Mouse (Mus musculus) midbrain, embryonic 14.5 days (tissue): ENCODE data around the gene Tmub2. TPM values are rescaled to one million over a fixed set of nuclear protein-coding genes. Genes with fewer than 3 reads are reported as not detected.
"Not testable (repeated sequence)": the region's sequence is repeated elsewhere in the genome, so short reads cannot be mapped to it uniquely, and the experiment has no call there.

Experiments
- ATAC-seq: fragments of 200-750 bp; cut with Nextera tagmentation; 2 replicates; pipeline ENCODE4 v1.8.0; 2017; ENCODE audit warnings: moderate number of reproducible peaks, moderate library complexity; ENCODE audit not compliant: low FRiP score, low TSS enrichment
- DNase-seq: peaks from one replicate; pipeline ENCODE4 v3.0.0-alpha.2; 2015
- H3K27ac ChIP-seq: fragments of 300-500 bp; sonication (generic); replicated peaks from 2 replicates; pipeline ENCODE4 v1.5.1; 2014; ENCODE audit warnings: mild to moderate bottlenecking, low read depth, low read length, moderate library complexity
- H3K27me3 ChIP-seq: fragments of 300-500 bp; sonication (generic); 2 replicates; pipeline ENCODE4 v1.6.1; 2014; ENCODE audit warnings: low read length, control low read depth, mixed read lengths; ENCODE audit not compliant: control insufficient read depth, insufficient read depth
- H3K36me3 ChIP-seq: fragments of 300-500 bp; sonication (generic); 2 replicates; pipeline ENCODE4 v1.6.1; 2014; ENCODE audit warnings: low read length, control low read depth; ENCODE audit not compliant: control insufficient read depth, insufficient read depth
- H3K4me1 ChIP-seq: fragments of 300-500 bp; sonication (generic); 2 replicates; pipeline ENCODE4 v1.6.1; 2014; ENCODE audit warnings: mild to moderate bottlenecking, antibody characterized with exemption, low read length, control low read depth; ENCODE audit not compliant: control insufficient read depth, insufficient read depth
- H3K4me2 ChIP-seq: fragments of 300-500 bp; sonication (generic); 2 replicates; pipeline ENCODE4 v1.6.1; 2014; ENCODE audit warnings: mild to moderate bottlenecking, low read length, moderate library complexity
- H3K4me3 ChIP-seq: fragments of 300-500 bp; sonication (generic); replicated peaks from 2 replicates; pipeline ENCODE4 v1.5.1; 2014; ENCODE audit warnings: low read depth, low read length
- H3K9ac ChIP-seq: fragments of 300-500 bp; sonication (generic); replicated peaks from 2 replicates; pipeline ENCODE4 v1.6.1; 2014; ENCODE audit warnings: mild to moderate bottlenecking, low read length, moderate library complexity
- H3K9me3 ChIP-seq: fragments of 300-500 bp; sonication (generic); 2 replicates; pipeline ENCODE4 v1.6.1; 2016; ENCODE audit warnings: low read length, control low read depth, mixed read lengths; ENCODE audit not compliant: control insufficient read depth
- WGBS: fragments of 180-500 bp; shearing (Covaris S2); extraction: QIAGEN DNeasy Blood & Tissue Kit; methylation state at CpG from one replicate; pipeline ENCODE4 v1.1.7; 2014; 5-methylcytosine and 5-hydroxymethylcytosine counted together
- polyA plus RNA-seq: library from polyadenylated mRNA; unstranded; fragments of >200 nt; fragmentation: Nextera tagmentation; extraction: Ambion mirVana; gene quantifications from 2 replicates; pipeline ENCODE4 v1.2.1, GENCODE M21; 2014

Gene Tmub2
- polyA plus RNA-seq, 1 experiment from 2014 or later = 78.4 TPM

DNA sequence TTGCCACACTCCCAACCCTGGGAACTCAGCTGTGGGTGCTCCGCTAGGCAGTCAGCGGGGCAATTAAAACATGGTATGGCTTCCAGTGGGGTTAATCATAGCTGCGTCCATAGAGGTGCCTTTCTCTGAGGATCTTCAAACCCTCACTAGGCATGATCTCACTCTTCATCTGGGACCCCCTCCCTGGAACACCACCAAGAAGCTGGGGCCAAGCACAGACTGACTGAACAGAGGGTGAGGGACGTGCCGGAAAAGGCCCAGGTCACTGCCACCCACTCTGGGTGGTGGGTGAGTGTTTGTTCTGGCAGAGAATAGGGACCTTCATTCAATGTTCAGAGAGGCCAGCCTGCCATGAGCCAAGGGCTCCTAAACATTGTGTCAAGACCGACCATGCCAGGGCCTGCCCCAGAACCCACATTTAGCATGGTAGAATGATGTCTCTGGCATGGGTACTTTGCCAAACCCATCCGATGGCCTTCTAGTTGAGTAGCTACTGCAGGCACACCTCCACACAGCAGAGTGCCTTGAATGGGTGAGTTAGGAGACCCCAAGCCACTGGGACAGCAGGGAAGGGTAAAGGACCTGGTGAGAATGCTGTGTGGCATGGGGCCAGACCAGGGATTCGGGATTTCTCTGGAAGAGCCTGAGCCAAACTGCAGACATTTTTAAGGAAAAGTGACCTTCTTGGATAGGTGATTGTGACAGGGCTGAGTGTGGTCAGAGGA lies 17.9 kb upstream of the Tmub2 start:
- 89% methylated on average over 8 of the region's 8 CpGs for WGBS
- Histone ChIP-seq H3K4me1 (no peaks in the 10 kb centered on the region), H3K4me3 (no peak overlapping the region), H3K36me3 (no peaks in the 10 kb centered on the region), H3K27ac (0 out of 2 replicates have a peak overlapping the region, but pooled peaks have one; percentile 26), H3K27me3 (no peaks in the 10 kb centered on the region), H3K9me3 (no peaks in the 10 kb centered on the region), H3K9ac (no peak overlapping the region; the same call in 1 of the 2 replicates), H3K4me2 (no peak overlapping the region)
- no peak for ATAC-seq
- no peak for DNase-seq

GRCm38 (mm10) chr11:102267480-102267879 lies 17.3 kb upstream of the Tmub2 start:
- H3K27ac ChIP-seq = 0 out of 2 replicates have a peak overlapping the region, but pooled peaks have one; percentile 26
- H3K36me3 ChIP-seq = no peaks in the 10 kb centered on the region
- 8% methylated on average over 11 of the region's 11 CpGs for WGBS
- H3K4me3 ChIP-seq = no peak overlapping the region
- ATAC-seq (no peak; the same call in 1 of the 2 replicates), DNase-seq (peak; percentile 87)
- H3K27me3 ChIP-seq = no peaks in the 10 kb centered on the region
- no peak overlapping the region; the same call in 1 of the 2 replicates for H3K4me2 ChIP-seq
- H3K4me1 ChIP-seq = no peaks in the 10 kb centered on the region
- no peak overlapping the region; the same call in 1 of the 2 replicates for H3K9ac ChIP-seq
- no peaks in the 10 kb centered on the region for H3K9me3 ChIP-seq

- WGBS = 85% methylated on average over 12 of the region's 12 CpGs
- DNase-seq (no peak), ATAC-seq (no peak)
- Histone ChIP-seq H3K4me3 (no peak within 1 kb of the TSS), H3K36me3 (no peaks in the 10 kb centered on the region), H3K4me1 (no peaks in the 10 kb centered on the region), H3K27ac (no peak within 1 kb of the TSS), H3K9me3 (no peaks in the 10 kb centered on the region), H3K4me2 (no peak within 1 kb of the TSS), H3K9ac (no peak within 1 kb of the TSS), H3K27me3 (no peaks in the 10 kb centered on the region)
Observed at GRCm38 (mm10) chr11:102268520-102269244, 16.0 kb upstream of the Tmub2 start, which contains the start of gene Asb16. TSS of gene Asb16 (plus strand) at chr11:102268743.

GRCm38 (mm10) chr11:102276411-102276915 lies 8.3 kb upstream of the Tmub2 start:
- Histone ChIP-seq H3K36me3 (no peaks in the 10 kb centered on the region), H3K27me3 (0 out of 2 replicates have a peak, but pooled peaks cover 5% of the 10 kb centered on the region), H3K4me1 (peaks cover 5% of the 10 kb centered on the region), H3K9me3 (no peaks in the 10 kb centered on the region), H3K27ac (peak overlapping the region; percentile 28; the same call in 1 of the 2 replicates), H3K4me2 (peak overlapping the region; percentile 72), H3K4me3 (peak overlapping the region; percentile 35), H3K9ac (peak overlapping the region; percentile 57)
- DNase-seq (peak; percentile 74), ATAC-seq (peak; percentile 40; the same call in 1 of the 2 replicates)
- whole genome bisulfite sequencing = under 1% methylated on average over 33 of the region's 33 CpGs

DNA sequence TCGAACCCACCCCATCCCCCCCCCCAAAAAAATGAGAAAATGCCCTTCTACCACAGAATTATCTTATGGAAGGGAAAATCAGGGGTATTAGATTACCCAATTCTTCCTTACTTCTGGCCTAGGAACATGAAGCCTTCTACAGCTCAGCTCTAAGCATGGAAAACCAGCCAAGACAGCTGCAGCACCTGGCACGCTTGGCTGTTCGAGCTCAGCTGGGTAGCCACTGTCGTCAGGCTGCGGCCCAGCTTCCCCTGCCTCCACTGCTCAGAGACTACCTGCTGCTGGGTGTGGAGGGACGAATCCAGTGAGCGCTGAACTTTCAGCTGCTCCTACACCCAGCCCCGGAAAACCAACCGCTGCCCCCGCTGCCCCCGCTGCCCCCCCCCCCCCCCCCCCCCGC lies 7.0 kb upstream of the Tmub2 start:
- peaks cover 5% of the 10 kb centered on the region for H3K4me1 ChIP-seq
- no peaks in the 10 kb centered on the region for H3K9me3 ChIP-seq
- 0 out of 2 replicates have a peak, but pooled peaks cover 5% of the 10 kb centered on the region for H3K27me3 ChIP-seq
- H3K4me2 ChIP-seq = no peak overlapping the region
- ATAC-seq = no peak
- H3K27ac ChIP-seq = no peak overlapping the region
- 37% methylated on average over 9 of the region's 12 CpGs for WGBS
- no peak overlapping the region for H3K4me3 ChIP-seq
- H3K36me3 ChIP-seq = no peaks in the 10 kb centered on the region
- no peak overlapping the region for H3K9ac ChIP-seq
- DNase-seq = no peak

- ATAC-seq = no peak
- Histone ChIP-seq H3K27ac (no peak overlapping the region), H3K36me3 (no peaks in the 10 kb centered on the region), H3K4me2 (no peak overlapping the region), H3K4me1 (peaks cover 5% of the 10 kb centered on the region), H3K9ac (no peak overlapping the region), H3K9me3 (no peaks in the 10 kb centered on the region), H3K27me3 (0 out of 2 replicates have a peak, but pooled peaks cover 5% of the 10 kb centered on the region), H3K4me3 (no peak overlapping the region)
- WGBS = 95% methylated on average over 3 of the region's 3 CpGs
- no peak for DNase-seq
Observed at GRCm38 (mm10) chr11:102279595-102279994, 5.1 kb upstream of the Tmub2 start.

GRCm38 (mm10) chr11:102280267-102280666 lies 4.5 kb upstream of the Tmub2 start:
- H3K4me3 ChIP-seq, H3K9me3 ChIP-seq, ATAC-seq, H3K9ac ChIP-seq, H3K4me2 ChIP-seq, H3K27ac ChIP-seq, H3K36me3 ChIP-seq, H3K27me3 ChIP-seq, DNase-seq, H3K4me1 ChIP-seq: not testable (repeated sequence)
- WGBS = 73% methylated on average over 6 of the region's 6 CpGs

DNA sequence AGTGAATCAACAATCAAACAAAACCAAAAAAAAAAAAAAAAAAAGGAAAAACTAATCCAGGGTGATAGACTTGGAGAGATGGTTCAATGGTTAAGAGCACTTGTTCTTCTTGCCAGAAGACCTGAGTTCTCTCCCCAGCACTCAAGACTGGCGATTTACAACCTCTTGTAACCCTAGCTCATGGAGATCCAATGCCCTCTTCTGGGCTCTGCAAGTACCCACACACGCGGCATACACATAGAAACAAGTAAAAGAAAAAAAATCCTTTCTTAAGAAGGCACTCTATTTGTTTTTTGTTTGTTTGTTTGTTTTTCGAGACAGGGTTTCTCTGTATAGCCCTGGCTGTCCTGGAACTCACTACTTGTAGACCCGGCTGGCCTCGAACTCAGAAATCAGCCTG lies 809 bp upstream of the Tmub2 start:
- ATAC-seq = no peak
- peak overlapping the region; percentile 81 for H3K4me3 ChIP-seq
- H3K36me3 ChIP-seq = peaks cover 20% of the 10 kb centered on the region
- H3K4me2 ChIP-seq = peak overlapping the region; percentile 73
- H3K9ac ChIP-seq = no peak overlapping the region
- peaks cover 10% of the 10 kb centered on the region for H3K4me1 ChIP-seq
- no peak for DNase-seq
- peak overlapping the region; percentile 86 for H3K27ac ChIP-seq
- no peaks in the 10 kb centered on the region for H3K9me3 ChIP-seq
- H3K27me3 ChIP-seq = no peaks in the 10 kb centered on the region
- 89% methylated on average over 6 of the region's 6 CpGs for WGBS
